Mouse (Mus musculus): ENCODE results near the gene Mad1l1. TPM values are rescaled to one million over a fixed set of nuclear protein-coding genes. Genes with fewer than 3 reads are reported as not detected.

Mad1l1 gene
- polyA plus RNA-seq, 2 experiments = 31.8 to 38.2 TPM

- WGBS = 82% methylated on average over 2 of the region's 2 CpGs
- ATAC-seq (ENCODE audit: low FRiP score, low read depth) (no peak), DNase-seq (ENCODE audit: low spot score) (no peak)
- no peak for TF ChIP-seq POLR2A (IDR thresholded peaks at IDR 0.05; ENCODE audit: borderline replicate concordance, extremely low read depth, insufficient read depth, insufficient read length)
- peaks cover 12% of the 10 kb centered on the region for H3K4me1 ChIP-seq (ENCODE audit: control insufficient read depth, insufficient read depth, low read length)
- H3K4me3 ChIP-seq (replicated peaks; ENCODE audit: low read length) = no peak overlapping the region
- no peak overlapping the region for H3K27ac ChIP-seq (replicated peaks; ENCODE audit: low read depth, low read length)
- no peak overlapping the region for H3K9ac ChIP-seq (ENCODE audit: low read depth, low read length, severe bottlenecking)
- H3K36me3 ChIP-seq (ENCODE audit: control insufficient read depth, insufficient read depth, low read length) = 0 out of 2 replicates have a peak, but pooled peaks cover 11% of the 10 kb centered on the region
- H3K9me3 ChIP-seq (ENCODE audit: control insufficient read depth, low read length) = no peaks in the 10 kb centered on the region
- no peaks in the 10 kb centered on the region for H3K27me3 ChIP-seq (ENCODE audit: control insufficient read depth, insufficient read depth, low read length)
- no peak overlapping the region for H3K4me2 ChIP-seq (replicated peaks; ENCODE audit: low read depth, low read length, severe bottlenecking)
Measured at GRCm38 (mm10) chr5:140107907-140108306, 213.4 kb downstream of the Mad1l1 start.

- H3K9ac ChIP-seq (ENCODE audit: low read depth, low read length, severe bottlenecking) = no peak overlapping the region
- H3K4me3 ChIP-seq (replicated peaks; ENCODE audit: low read length) = no peak overlapping the region
- DNase-seq (ENCODE audit: low spot score) (no peak), ATAC-seq (ENCODE audit: low FRiP score, low read depth) (no peak)
- WGBS = 53% methylated on average over 3 of the region's 3 CpGs
- no peaks in the 10 kb centered on the region for H3K27me3 ChIP-seq (ENCODE audit: control insufficient read depth, insufficient read depth, low read length)
- H3K4me2 ChIP-seq (replicated peaks; ENCODE audit: low read depth, low read length, severe bottlenecking) = no peak overlapping the region
- no peaks in the 10 kb centered on the region for H3K9me3 ChIP-seq (ENCODE audit: control insufficient read depth, low read length)
- H3K4me1 ChIP-seq (ENCODE audit: control insufficient read depth, insufficient read depth, low read length) = peaks cover 18% of the 10 kb centered on the region
- TF ChIP-seq POLR2A (IDR thresholded peaks at IDR 0.05; ENCODE audit: borderline replicate concordance, extremely low read depth, insufficient read depth, insufficient read length) = no peak
- 0 out of 2 replicates have a peak, but pooled peaks cover 5% of the 10 kb centered on the region for H3K36me3 ChIP-seq (ENCODE audit: control insufficient read depth, insufficient read depth, low read length)
- H3K27ac ChIP-seq (replicated peaks; ENCODE audit: low read depth, low read length) = no peak overlapping the region
Measured at GRCm38 (mm10) chr5:140106051-140106450, 215.3 kb downstream of the Mad1l1 start.

GRCm38 (mm10) chr5:140104891-140105290 is 216.5 kb downstream of the Mad1l1 start:
- peaks cover 18% of the 10 kb centered on the region for H3K4me1 ChIP-seq (ENCODE audit: control insufficient read depth, insufficient read depth, low read length)
- no peaks in the 10 kb centered on the region for H3K27me3 ChIP-seq (ENCODE audit: control insufficient read depth, insufficient read depth, low read length)
- H3K9me3 ChIP-seq (ENCODE audit: control insufficient read depth, low read length) = no peaks in the 10 kb centered on the region
- H3K9ac ChIP-seq (ENCODE audit: low read depth, low read length, severe bottlenecking) = no peak overlapping the region
- ATAC-seq (ENCODE audit: low FRiP score, low read depth) (no peak), DNase-seq (ENCODE audit: low spot score) (no peak)
- H3K36me3 ChIP-seq (ENCODE audit: control insufficient read depth, insufficient read depth, low read length) = no peaks in the 10 kb centered on the region
- no peak overlapping the region for H3K27ac ChIP-seq (replicated peaks; ENCODE audit: low read depth, low read length)
- 93% methylated on average over 1 of the region's 1 CpGs for WGBS
- H3K4me2 ChIP-seq (replicated peaks; ENCODE audit: low read depth, low read length, severe bottlenecking) = no peak overlapping the region
- no peak for TF ChIP-seq POLR2A (IDR thresholded peaks at IDR 0.05; ENCODE audit: borderline replicate concordance, extremely low read depth, insufficient read depth, insufficient read length)
- no peak overlapping the region for H3K4me3 ChIP-seq (replicated peaks; ENCODE audit: low read length)

- Histone ChIP-seq H3K4me3 (replicated peaks; ENCODE audit: low read length) (no peak overlapping the region), H3K4me2 (replicated peaks; ENCODE audit: low read depth, low read length, severe bottlenecking) (no peak overlapping the region), H3K9ac (ENCODE audit: low read depth, low read length, severe bottlenecking) (no peak overlapping the region), H3K27ac (replicated peaks; ENCODE audit: low read depth, low read length) (no peak overlapping the region), H3K9me3 (ENCODE audit: control insufficient read depth, low read length) (no peaks in the 10 kb centered on the region), H3K27me3 (ENCODE audit: control insufficient read depth, insufficient read depth, low read length) (no peaks in the 10 kb centered on the region), H3K4me1 (ENCODE audit: control insufficient read depth, insufficient read depth, low read length) (peaks cover 18% of the 10 kb centered on the region), H3K36me3 (ENCODE audit: control insufficient read depth, insufficient read depth, low read length) (no peaks in the 10 kb centered on the region)
- WGBS = 27% methylated on average over 8 of the region's 8 CpGs
- TF ChIP-seq POLR2A (IDR thresholded peaks at IDR 0.05; ENCODE audit: borderline replicate concordance, extremely low read depth, insufficient read depth, insufficient read length) = no peak
- DNase-seq (ENCODE audit: low spot score) = peak; percentile 49
- peak; percentile 26; the same call in 1 of the 2 replicates for ATAC-seq (ENCODE audit: low FRiP score, low read depth)
Measured at GRCm38 (mm10) chr5:140102731-140103130, 218.6 kb downstream of the Mad1l1 start.

GRCm38 (mm10) chr5:140101409-140102009 is 219.8 kb downstream of the Mad1l1 start:
- Histone ChIP-seq H3K27me3 (ENCODE audit: control insufficient read depth, insufficient read depth, low read length) (no peaks in the 10 kb centered on the region), H3K9ac (ENCODE audit: low read depth, low read length, severe bottlenecking) (no peak overlapping the region), H3K4me1 (ENCODE audit: control insufficient read depth, insufficient read depth, low read length) (peaks cover 18% of the 10 kb centered on the region), H3K4me2 (replicated peaks; ENCODE audit: low read depth, low read length, severe bottlenecking) (no peak overlapping the region), H3K4me3 (replicated peaks; ENCODE audit: low read length) (no peak overlapping the region), H3K36me3 (ENCODE audit: control insufficient read depth, insufficient read depth, low read length) (no peaks in the 10 kb centered on the region), H3K9me3 (ENCODE audit: control insufficient read depth, low read length) (no peaks in the 10 kb centered on the region), H3K27ac (replicated peaks; ENCODE audit: low read depth, low read length) (no peak overlapping the region)
- DNase-seq (ENCODE audit: low spot score) (no peak), ATAC-seq (ENCODE audit: low FRiP score, low read depth) (no peak)
- WGBS = 69% methylated on average over 14 of the region's 14 CpGs
- no peak for TF ChIP-seq POLR2A (IDR thresholded peaks at IDR 0.05; ENCODE audit: borderline replicate concordance, extremely low read depth, insufficient read depth, insufficient read length)
